Mouse (Mus musculus) heart, adult 10 weeks (tissue): Measurements from ENCODE around the gene Fat1. TPM values are rescaled to one million over a fixed set of nuclear protein-coding genes. Genes with fewer than 3 reads are reported as not detected.

Experiments
- polyA plus RNA-seq: library from polyadenylated mRNA; stranded (reverse); fragments of 350-450 nt; fragmentation: Illumina TruSeq; extraction: RNeasy Lipid Tissue Mini Kit (QIAGEN cat#74804); gene quantifications from one replicate; pipeline ENCODE4 v1.2.3, GENCODE M21; 2014; ENCODE audit warnings: low read depth, low replicate concordance

The Fat1 gene
- polyA plus RNA-seq, result 13.3 TPM

GRCm38 (mm10) chr8:44934850-44935497 is at the start of gene Fat1:
Gene Fat1 (plus strand): TSS chr8:44935447.

DNA sequence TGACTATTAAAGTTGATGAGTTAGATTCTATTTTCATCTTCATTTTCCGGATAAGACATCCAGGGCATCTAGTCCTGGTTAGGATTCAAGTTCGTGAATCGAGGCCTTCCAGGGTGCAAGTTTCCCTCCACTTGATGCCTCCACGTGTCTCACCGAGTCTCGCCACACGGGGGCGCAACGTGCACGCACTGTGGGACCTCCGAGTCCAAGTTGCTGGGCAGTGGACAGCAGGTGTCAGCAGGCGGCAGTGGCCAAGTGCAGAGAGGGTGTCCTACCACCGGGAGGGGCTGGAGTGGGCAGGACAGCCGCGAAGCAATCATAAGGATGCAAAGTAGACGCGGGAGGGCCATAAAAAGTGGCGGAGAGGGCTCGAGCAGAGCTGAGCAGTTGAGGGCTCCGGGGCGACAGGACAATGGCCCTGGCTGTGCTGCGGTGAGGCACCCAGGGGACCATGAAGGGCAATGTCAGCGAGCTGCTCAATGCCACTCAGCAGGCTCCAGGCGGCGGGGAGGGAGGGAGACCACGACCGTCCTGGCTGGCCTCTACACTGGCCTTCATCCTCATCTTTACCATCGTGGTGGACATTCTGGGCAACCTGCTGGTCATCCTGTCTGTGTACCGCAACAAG is 133.6 kb downstream of the Fat1 start, which contains the start of gene Mtnr1a:
TSS of gene Mtnr1a (plus strand) at position 379 of the 628 bp plus-strand sequence.

Other genes with a start within 250 kb of the Fat1 start
- gene Mtnr1a, start 133.7 kb downstream of the Fat1 start, polyA plus RNA-seq, result not detected